Mouse (Mus musculus): ENCODE measurements around the gene Elavl3. TPM values are rescaled to one million over a fixed set of nuclear protein-coding genes. Genes with fewer than 3 reads are reported as not detected.

Gene Elavl3
- polyA plus RNA-seq, 1 experiment from 2014 or later, result 0.02 TPM

DNA sequence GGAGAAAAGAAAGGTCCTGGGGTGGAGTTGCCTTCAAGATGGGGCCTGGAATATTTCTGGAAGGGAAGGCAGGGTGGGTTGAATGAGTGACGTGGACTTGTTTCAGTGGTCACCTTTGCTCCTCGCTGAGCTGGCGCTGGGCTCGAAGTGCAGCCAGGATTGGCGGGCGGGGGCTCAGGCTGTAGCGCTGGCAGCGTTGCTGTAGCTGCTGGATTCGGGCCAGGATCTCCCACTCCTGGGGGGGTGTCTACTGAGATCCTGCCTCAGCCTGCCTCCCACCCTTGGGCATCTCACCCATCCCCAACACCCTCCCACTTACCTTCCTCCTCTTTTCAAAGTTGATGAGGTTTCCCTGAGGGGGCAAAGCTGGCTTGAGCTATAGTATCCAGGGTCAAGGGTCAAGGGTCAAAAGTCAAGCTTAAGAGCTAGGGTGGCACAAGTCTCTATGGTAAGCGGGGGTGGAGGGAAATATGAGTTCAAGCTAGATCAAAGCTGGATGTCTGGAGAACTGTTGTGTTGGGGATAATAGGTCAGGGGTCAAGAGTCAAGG, 75.1 kb downstream of the Elavl3 start:
- no peaks in the 10 kb centered on the region for H3K4me1 ChIP-seq
- H3K27ac ChIP-seq, result no peak overlapping the region
- 81% methylated on average over 10 of the region's 10 CpGs for WGBS (ENCODE audit: insufficient replicate concordance)
- no peak for ATAC-seq
- H3K27me3 ChIP-seq (replicated peaks), result peaks cover 61% of the 10 kb centered on the region
- no peaks in the 10 kb centered on the region for H3K36me3 ChIP-seq
- no peaks in the 10 kb centered on the region for H3K9me3 ChIP-seq (replicated peaks)
- H3K4me3 ChIP-seq, result no peak overlapping the region
- no peak overlapping the region for H3K4me2 ChIP-seq
- no peak overlapping the region for H3K9ac ChIP-seq

DNA sequence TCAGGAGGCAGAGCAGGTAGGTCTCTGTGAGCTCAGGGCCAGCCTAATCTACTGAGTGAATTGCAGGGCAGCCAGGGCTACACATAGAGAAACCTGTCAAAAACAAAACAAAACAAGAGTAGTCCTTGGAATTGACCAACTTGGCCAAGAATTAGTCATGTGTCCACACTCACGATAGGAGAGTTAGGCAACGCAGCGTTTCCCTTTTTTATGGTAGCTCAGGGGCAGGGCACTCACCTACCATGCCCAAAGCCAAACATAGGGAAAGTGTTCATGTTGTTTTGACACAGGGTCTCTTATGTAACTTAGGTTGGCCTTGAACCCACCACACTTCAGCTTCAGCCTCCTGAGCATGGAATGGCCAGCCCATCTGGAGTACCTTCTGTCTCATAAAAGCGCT, 82.5 kb downstream of the Elavl3 start:
- Histone ChIP-seq H3K4me1 (peaks cover 10% of the 10 kb centered on the region), H3K9ac (no peak overlapping the region), H3K27me3 (replicated peaks) (peaks cover 24% of the 10 kb centered on the region), H3K36me3 (no peaks in the 10 kb centered on the region), H3K27ac (no peak overlapping the region), H3K4me3 (no peak overlapping the region), H3K9me3 (replicated peaks) (no peaks in the 10 kb centered on the region), H3K4me2 (no peak overlapping the region)
- 74% methylated on average over 4 of the region's 4 CpGs for WGBS (ENCODE audit: insufficient replicate concordance)
- ATAC-seq, result no peak

DNA sequence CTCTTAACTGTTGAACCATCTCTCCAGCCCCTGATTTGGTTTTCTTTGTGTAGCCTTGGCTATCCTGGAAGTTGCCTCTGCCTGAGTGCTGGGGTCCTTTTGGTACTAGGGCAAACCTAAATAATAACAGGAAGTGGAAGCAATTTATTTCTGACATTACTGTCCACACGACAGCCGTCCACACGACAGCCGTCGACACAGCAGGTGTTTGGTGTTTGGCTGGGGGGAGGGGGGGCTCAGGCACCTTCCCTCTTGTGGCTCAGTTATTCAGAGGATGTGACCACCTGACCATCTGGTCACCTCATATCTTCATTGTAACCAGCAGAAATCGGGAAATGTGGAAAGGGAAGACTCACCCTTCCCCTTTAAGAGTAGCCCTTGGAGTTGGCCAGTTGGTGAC, 82.9 kb downstream of the Elavl3 start:
- Histone ChIP-seq H3K4me2 (no peak overlapping the region), H3K9ac (no peak overlapping the region), H3K27me3 (replicated peaks) (peaks cover 22% of the 10 kb centered on the region), H3K4me1 (peaks cover 14% of the 10 kb centered on the region), H3K9me3 (replicated peaks) (no peaks in the 10 kb centered on the region), H3K36me3 (no peaks in the 10 kb centered on the region), H3K27ac (no peak overlapping the region), H3K4me3 (no peak overlapping the region)
- ATAC-seq, result no peak
- WGBS (ENCODE audit: insufficient replicate concordance), result 53% methylated on average over 6 of the region's 6 CpGs

Other genes with a start within 250 kb of the Elavl3 start
- 13.4 and 14.1 TPM in 2 replicates for gene Angptl8, start 216.5 kb downstream of the Elavl3 start, polyA plus RNA-seq (2016; fragmentation: Nextera tagmentation; extraction: Ambion mirVana)
- 8.4 and 8.7 TPM in 2 replicates for gene Dock6, start 199.4 kb downstream of the Elavl3 start, polyA plus RNA-seq (2016; fragmentation: Nextera tagmentation; extraction: Ambion mirVana)
- gene Rab3d, start 133.8 kb downstream of the Elavl3 start, polyA plus RNA-seq (2016; fragmentation: Nextera tagmentation; extraction: Ambion mirVana), result 6.5 TPM in 2 replicates
- gene Ccdc159, start 124.6 kb downstream of the Elavl3 start, polyA plus RNA-seq (2016; fragmentation: Nextera tagmentation; extraction: Ambion mirVana), result 1.3 and 2.2 TPM in 2 replicates
- gene Tmem205, start 124.5 kb downstream of the Elavl3 start, polyA plus RNA-seq (2016; fragmentation: Nextera tagmentation; extraction: Ambion mirVana), result 39.9 and 41.8 TPM in 2 replicates
- 2.3 and 3.1 TPM in 2 replicates for gene Plppr2, start 115.0 kb downstream of the Elavl3 start, polyA plus RNA-seq (2016; fragmentation: Nextera tagmentation; extraction: Ambion mirVana)
- 2.8 and 3.0 TPM in 2 replicates for gene Swsap1, start 96.3 kb downstream of the Elavl3 start, polyA plus RNA-seq (2016; fragmentation: Nextera tagmentation; extraction: Ambion mirVana)
- gene Epor, start 88.5 kb downstream of the Elavl3 start, polyA plus RNA-seq (2016; fragmentation: Nextera tagmentation; extraction: Ambion mirVana), result 155 and 158 TPM in 2 replicates
- 0.20 and 0.46 TPM in 2 replicates for gene Rgl3, start 62.6 kb downstream of the Elavl3 start, polyA plus RNA-seq (2016; fragmentation: Nextera tagmentation; extraction: Ambion mirVana)
- 0.12 TPM in 1 of 2 replicates, not detected in the other for gene Ccdc151, start 49.4 kb downstream of the Elavl3 start, polyA plus RNA-seq (2016; fragmentation: Nextera tagmentation; extraction: Ambion mirVana)
- gene Prkcsh, start 49.2 kb downstream of the Elavl3 start, polyA plus RNA-seq (2016; fragmentation: Nextera tagmentation; extraction: Ambion mirVana), result 65.0 and 68.5 TPM in 2 replicates
- gene Gm49318, start 19.2 kb upstream of the Elavl3 start, polyA plus RNA-seq (2016; fragmentation: Nextera tagmentation; extraction: Ambion mirVana), result not detected in 2 replicates
- gene Zfp653, start 19.4 kb upstream of the Elavl3 start, polyA plus RNA-seq (2016; fragmentation: Nextera tagmentation; extraction: Ambion mirVana), result 5.7 and 6.6 TPM in 2 replicates
- 36.9 and 40.6 TPM in 2 replicates for gene Ecsit, start 33.4 kb upstream of the Elavl3 start, polyA plus RNA-seq (2016; fragmentation: Nextera tagmentation; extraction: Ambion mirVana)
- 0.80 and 0.81 TPM in 2 replicates for gene Cnn1, start 47.2 kb upstream of the Elavl3 start, polyA plus RNA-seq (2016; fragmentation: Nextera tagmentation; extraction: Ambion mirVana)
- 103 and 113 TPM in 2 replicates for gene Elof1, start 65.1 kb upstream of the Elavl3 start, polyA plus RNA-seq (2016; fragmentation: Nextera tagmentation; extraction: Ambion mirVana)
- gene Acp5, start 83.7 kb upstream of the Elavl3 start, polyA plus RNA-seq (2016; fragmentation: Nextera tagmentation; extraction: Ambion mirVana), result 176 and 179 TPM in 2 replicates
- gene Pigyl, start 104.8 kb upstream of the Elavl3 start, polyA plus RNA-seq (2016; fragmentation: Nextera tagmentation; extraction: Ambion mirVana), result 41.1 and 46.3 TPM in 2 replicates
- 0.07 and 0.14 TPM in 2 replicates for gene Zfp872, start 136.1 kb upstream of the Elavl3 start, polyA plus RNA-seq (2016; fragmentation: Nextera tagmentation; extraction: Ambion mirVana)
- gene Zfp809, start 173.7 kb upstream of the Elavl3 start, polyA plus RNA-seq (2016; fragmentation: Nextera tagmentation; extraction: Ambion mirVana), result 11.7 and 12.3 TPM in 2 replicates
- gene Zfp599, start 207.9 kb upstream of the Elavl3 start, polyA plus RNA-seq (2016; fragmentation: Nextera tagmentation; extraction: Ambion mirVana), result 2.2 and 2.3 TPM in 2 replicates